Mouse (Mus musculus) retina, postnatal 1 day (tissue): ENCODE data around the gene Srrm2.

Experiments
- DNase-seq: peaks from one replicate; pipeline ENCODE4 v3.0.0-alpha.2; 2012

The Srrm2 gene

GRCm38 (mm10) chr17:23790269-23791078 is at the start of gene Srrm2:
Gene Srrm2, plus strand, starts transcription at chr17:23790532.
- DNase-seq = peak; percentile 84

GRCm38 (mm10) chr17:23740598-23741021 is 49.7 kb upstream of the Srrm2 start, which contains the start of gene Paqr4:
Gene Paqr4, minus strand, starts transcription at chr17:23740867.
- DNase-seq = no peak

- no peak for DNase-seq
Measured at GRCm38 (mm10) chr17:23741359-23742209, 48.7 kb upstream of the Srrm2 start.

GRCm38 (mm10) chr17:23742210-23742793 is 48.0 kb upstream of the Srrm2 start:
- peak; percentile 47 for DNase-seq

- no peak for DNase-seq
Measured at GRCm38 (mm10) chr17:23742941-23743340, 47.4 kb upstream of the Srrm2 start.

- peak; percentile 27 for DNase-seq
Measured at GRCm38 (mm10) chr17:23744076-23744475, 46.3 kb upstream of the Srrm2 start.

GRCm38 (mm10) chr17:23744651-23745050 is 45.7 kb upstream of the Srrm2 start:
- DNase-seq = no peak

- peak; percentile 62 for DNase-seq
Measured at GRCm38 (mm10) chr17:23745301-23746251, 44.8 kb upstream of the Srrm2 start, which contains the start of gene Kremen2. Gene Kremen2, minus strand, starts transcription at chr17:23745833.

- DNase-seq = peak; percentile 54
Measured at GRCm38 (mm10) chr17:23746311-23746710, 44.0 kb upstream of the Srrm2 start.

- DNase-seq = no peak
Measured at GRCm38 (mm10) chr17:23746767-23747166, 43.6 kb upstream of the Srrm2 start.

- no peak for DNase-seq
Measured at GRCm38 (mm10) chr17:23747471-23747870, 42.9 kb upstream of the Srrm2 start.

- no peak for DNase-seq
Measured at GRCm38 (mm10) chr17:23748026-23748425, 42.3 kb upstream of the Srrm2 start.

GRCm38 (mm10) chr17:23748631-23749391 is 41.5 kb upstream of the Srrm2 start:
- peak; percentile 87 for DNase-seq

- no peak for DNase-seq
Measured at GRCm38 (mm10) chr17:23749400-23750191, 40.7 kb upstream of the Srrm2 start.

GRCm38 (mm10) chr17:23755689-23756088 is 34.6 kb upstream of the Srrm2 start:
- no peak for DNase-seq

GRCm38 (mm10) chr17:23757581-23757980 is 32.8 kb upstream of the Srrm2 start:
- no peak for DNase-seq

GRCm38 (mm10) chr17:23758801-23759200 is 31.5 kb upstream of the Srrm2 start:
- no peak for DNase-seq

GRCm38 (mm10) chr17:23760231-23760630 is 30.1 kb upstream of the Srrm2 start:
- DNase-seq = no peak

GRCm38 (mm10) chr17:23761155-23761554 is 29.2 kb upstream of the Srrm2 start:
- DNase-seq = no peak

- no peak for DNase-seq
Measured at GRCm38 (mm10) chr17:23762976-23763375, 27.4 kb upstream of the Srrm2 start.
